Mouse (Mus musculus): ENCODE measurements around the gene Rps6ka5. TPM values are rescaled to one million over a fixed set of nuclear protein-coding genes. Genes with fewer than 3 reads are reported as not detected.
A peak's percentile ranks its signal among the peaks of the same experiment; 100 is the strongest.

Rps6ka5 gene
- total and polyA plus RNA-seq, 2 experiments from 2014 or later: 6.2 to 10.5 TPM

GRCm38 (mm10) chr12:100529651-100530050 lies 197.1 kb downstream of the Rps6ka5 start:
- DNase-seq (ENCODE audit: low spot score) (no peak), ATAC-seq (no peak)
- WGBS: 73% methylated on average over 5 of the region's 5 CpGs
- H3K9me3 ChIP-seq (ENCODE audit: low read length): no peaks in the 10 kb centered on the region
- H3K9ac ChIP-seq (replicated peaks; ENCODE audit: low read length): no peak overlapping the region
- no peak overlapping the region for H3K27ac ChIP-seq
- TF ChIP-seq CTCF (IDR thresholded peaks at IDR 0.05; ENCODE audit: low read depth): no peak
- no peak overlapping the region for H3K4me2 ChIP-seq (ENCODE audit: low read depth, low read length)
- H3K27me3 ChIP-seq (ENCODE audit: insufficient read depth, low read length): no peaks in the 10 kb centered on the region
- H3K36me3 ChIP-seq (ENCODE audit: insufficient read depth, low read length): no peaks in the 10 kb centered on the region
- H3K4me3 ChIP-seq (ENCODE audit: low read length): no peak overlapping the region
- H3K4me1 ChIP-seq (ENCODE audit: insufficient read depth, low read length): no peaks in the 10 kb centered on the region

DNA sequence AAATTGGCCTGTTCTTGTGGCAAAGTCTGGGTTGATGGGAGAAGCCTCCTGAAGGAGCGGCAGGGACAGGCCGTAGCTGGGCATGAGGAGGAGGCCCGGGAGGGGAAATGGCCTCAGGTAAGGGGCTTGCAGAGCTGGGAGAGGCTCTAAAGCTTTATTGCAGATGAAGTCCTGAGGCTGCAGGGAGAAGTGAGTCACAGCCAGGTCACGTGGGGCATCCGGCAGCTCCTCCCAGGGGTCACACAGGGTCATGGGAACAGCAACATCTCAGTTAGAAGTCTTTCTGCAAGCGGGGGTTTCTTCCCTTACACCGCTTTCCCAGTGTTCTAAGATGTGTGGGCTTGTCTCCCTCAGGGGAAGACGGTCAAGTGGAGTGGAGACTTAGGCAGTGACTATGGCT lies 197.6 kb downstream of the Rps6ka5 start:
- no peaks in the 10 kb centered on the region for H3K27me3 ChIP-seq (ENCODE audit: insufficient read depth, low read length)
- H3K36me3 ChIP-seq (ENCODE audit: insufficient read depth, low read length): no peaks in the 10 kb centered on the region
- H3K27ac ChIP-seq: no peak overlapping the region
- H3K4me3 ChIP-seq (ENCODE audit: low read length): no peak overlapping the region
- no peak overlapping the region for H3K4me2 ChIP-seq (ENCODE audit: low read depth, low read length)
- no peak for ATAC-seq
- peak; percentile 16 for DNase-seq (ENCODE audit: low spot score)
- H3K9me3 ChIP-seq (ENCODE audit: low read length): no peaks in the 10 kb centered on the region
- TF ChIP-seq CTCF (IDR thresholded peaks at IDR 0.05; ENCODE audit: low read depth): no peak
- WGBS: 31% methylated on average over 8 of the region's 8 CpGs
- H3K9ac ChIP-seq (replicated peaks; ENCODE audit: low read length): no peak overlapping the region
- no peaks in the 10 kb centered on the region for H3K4me1 ChIP-seq (ENCODE audit: insufficient read depth, low read length)

- WGBS: 43% methylated on average over 3 of the region's 3 CpGs
- H3K27me3 ChIP-seq (ENCODE audit: insufficient read depth, low read length): no peaks in the 10 kb centered on the region
- no peak for DNase-seq (ENCODE audit: low spot score)
- peak overlapping the region; percentile 52 for H3K4me2 ChIP-seq (ENCODE audit: low read depth, low read length)
- no peak for TF ChIP-seq CTCF (IDR thresholded peaks at IDR 0.05; ENCODE audit: low read depth)
- no peaks in the 10 kb centered on the region for H3K9me3 ChIP-seq (ENCODE audit: low read length)
- H3K9ac ChIP-seq (replicated peaks; ENCODE audit: low read length): no peak overlapping the region; the same call in 1 of the 2 replicates
- no peaks in the 10 kb centered on the region for H3K4me1 ChIP-seq (ENCODE audit: insufficient read depth, low read length)
- no peak for ATAC-seq
- no peak overlapping the region for H3K4me3 ChIP-seq (ENCODE audit: low read length)
- peak overlapping the region; percentile 51; the same call in 1 of the 2 replicates for H3K27ac ChIP-seq
- no peaks in the 10 kb centered on the region for H3K36me3 ChIP-seq (ENCODE audit: insufficient read depth, low read length)
Measured at GRCm38 (mm10) chr12:100528246-100528645, 198.5 kb downstream of the Rps6ka5 start.

GRCm38 (mm10) chr12:100527753-100528152 lies 199.0 kb downstream of the Rps6ka5 start:
- no peaks in the 10 kb centered on the region for H3K27me3 ChIP-seq (ENCODE audit: insufficient read depth, low read length)
- H3K9me3 ChIP-seq (ENCODE audit: low read length): no peaks in the 10 kb centered on the region
- peak; percentile 98 for ATAC-seq
- no peak for TF ChIP-seq CTCF (IDR thresholded peaks at IDR 0.05; ENCODE audit: low read depth)
- DNase-seq (ENCODE audit: low spot score): peak; percentile 93
- no peaks in the 10 kb centered on the region for H3K4me1 ChIP-seq (ENCODE audit: insufficient read depth, low read length)
- H3K9ac ChIP-seq (replicated peaks; ENCODE audit: low read length): no peak overlapping the region; the same call in 1 of the 2 replicates
- H3K4me2 ChIP-seq (ENCODE audit: low read depth, low read length): peak overlapping the region; percentile 52
- H3K36me3 ChIP-seq (ENCODE audit: insufficient read depth, low read length): no peaks in the 10 kb centered on the region
- 9% methylated on average over 9 of the region's 9 CpGs for WGBS
- peak overlapping the region; percentile 26 for H3K4me3 ChIP-seq (ENCODE audit: low read length)
- peak overlapping the region; percentile 54; the same call in 1 of the 2 replicates for H3K27ac ChIP-seq

GRCm38 (mm10) chr12:100527241-100527640 lies 199.5 kb downstream of the Rps6ka5 start:
- no peaks in the 10 kb centered on the region for H3K27me3 ChIP-seq (ENCODE audit: insufficient read depth, low read length)
- TF ChIP-seq CTCF (IDR thresholded peaks at IDR 0.05; ENCODE audit: low read depth): no peak
- peak overlapping the region; percentile 13; the same call in 1 of the 2 replicates for H3K9ac ChIP-seq (replicated peaks; ENCODE audit: low read length)
- H3K36me3 ChIP-seq (ENCODE audit: insufficient read depth, low read length): no peaks in the 10 kb centered on the region
- peak overlapping the region; percentile 54; the same call in 1 of the 2 replicates for H3K27ac ChIP-seq
- H3K4me3 ChIP-seq (ENCODE audit: low read length): peak overlapping the region; percentile 26
- ATAC-seq (peak; percentile 37; the same call in 1 of the 2 replicates), DNase-seq (ENCODE audit: low spot score) (peak; percentile 65)
- H3K4me2 ChIP-seq (ENCODE audit: low read depth, low read length): peak overlapping the region; percentile 52
- H3K9me3 ChIP-seq (ENCODE audit: low read length): no peaks in the 10 kb centered on the region
- no peaks in the 10 kb centered on the region for H3K4me1 ChIP-seq (ENCODE audit: insufficient read depth, low read length)
- 42% methylated on average over 9 of the region's 9 CpGs for WGBS

DNA sequence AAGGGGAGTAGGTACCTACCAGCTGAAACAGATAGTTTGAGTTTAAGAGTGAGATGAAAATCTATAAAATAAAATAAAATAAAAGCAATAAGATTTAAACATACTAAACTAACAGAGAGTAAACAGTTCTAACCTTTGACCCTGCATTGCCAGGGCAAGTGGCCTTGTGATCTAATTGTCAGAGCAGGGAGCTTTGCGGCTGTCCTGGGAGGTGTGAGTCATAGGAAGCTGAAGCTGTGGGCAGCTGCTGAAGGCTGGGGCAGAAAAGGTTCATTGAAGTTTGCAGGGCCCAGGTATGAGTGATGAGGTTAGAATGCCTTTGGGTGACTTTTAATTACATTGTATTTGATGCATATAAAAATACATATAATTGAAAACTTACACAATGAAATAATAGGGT lies 200.8 kb downstream of the Rps6ka5 start:
- DNase-seq (ENCODE audit: low spot score) (no peak), ATAC-seq (no peak)
- WGBS: 74% methylated on average over 1 of the region's 1 CpGs

DNA sequence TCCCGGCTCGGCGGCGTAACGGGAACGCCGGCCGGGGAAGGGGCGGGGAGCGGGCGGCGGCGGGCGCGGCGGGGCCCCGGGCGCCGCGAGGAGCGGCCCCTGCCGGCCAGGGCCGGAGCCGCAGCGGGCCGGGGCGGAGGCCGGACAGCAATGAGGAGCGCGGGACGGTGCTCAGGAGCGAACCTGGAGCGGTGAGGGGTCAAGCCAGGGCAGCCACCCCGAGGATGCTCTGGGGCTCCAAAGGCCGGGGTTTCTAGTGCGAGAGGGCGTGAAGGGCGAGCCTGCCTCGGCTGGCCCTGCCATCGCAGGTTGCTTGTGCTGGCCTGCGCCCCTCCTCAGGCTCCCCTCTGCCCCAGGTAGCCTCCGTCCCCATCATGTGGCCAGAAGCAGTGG lies 206.0 kb downstream of the Rps6ka5 start, which contains the start of gene Ttc7b:
Ttc7b (minus strand) TSS at position 33 of the 393 bp plus-strand sequence.
- WGBS: 1% methylated on average over 19 of the region's 42 CpGs
- peaks cover 14% of the 10 kb centered on the region; the same call in 1 of the 2 replicates for H3K4me1 ChIP-seq (ENCODE audit: insufficient read depth, low read length)
- peak; percentile 73 for DNase-seq (ENCODE audit: low spot score)
- H3K4me3 ChIP-seq (ENCODE audit: low read length): peak within 1 kb of the TSS; percentile 89
- peak within 1 kb of the TSS; percentile 99 for H3K9ac ChIP-seq (replicated peaks; ENCODE audit: low read length)
- H3K27me3 ChIP-seq (ENCODE audit: insufficient read depth, low read length): no peaks in the 10 kb centered on the region
- TF ChIP-seq CTCF (IDR thresholded peaks at IDR 0.05; ENCODE audit: low read depth): no peak; the same call in none of the 2 replicates
- peak; percentile 84 for ATAC-seq
- H3K9me3 ChIP-seq (ENCODE audit: low read length): no peaks in the 10 kb centered on the region
- no peaks in the 10 kb centered on the region for H3K36me3 ChIP-seq (ENCODE audit: insufficient read depth, low read length)
- H3K27ac ChIP-seq: peak within 1 kb of the TSS; percentile 91
- H3K4me2 ChIP-seq (ENCODE audit: low read depth, low read length): peak within 1 kb of the TSS; percentile 80

More for the DNA sequence above, 200.8 kb downstream of the Rps6ka5 start:
- Histone ChIP-seq H3K9me3 (ENCODE audit: low read length) (no peaks in the 10 kb centered on the region), H3K4me1 (ENCODE audit: insufficient read depth, low read length) (no peaks in the 10 kb centered on the region), H3K4me2 (ENCODE audit: low read depth, low read length) (no peak overlapping the region), H3K36me3 (ENCODE audit: insufficient read depth, low read length) (no peaks in the 10 kb centered on the region), H3K9ac (replicated peaks; ENCODE audit: low read length) (no peak overlapping the region), H3K4me3 (ENCODE audit: low read length) (no peak overlapping the region), H3K27me3 (ENCODE audit: insufficient read depth, low read length) (no peaks in the 10 kb centered on the region), H3K27ac (no peak overlapping the region)
- TF ChIP-seq CTCF (IDR thresholded peaks at IDR 0.05; ENCODE audit: low read depth): no peak
